Mouse (Mus musculus): ENCODE results near the gene C77080. TPM values are rescaled to one million over a fixed set of nuclear protein-coding genes. Genes with fewer than 3 reads are reported as not detected.

Gene C77080
- total RNA-seq, 2 experiments from 2014 or later = 0.20 TPM; not detected in 1

DNA sequence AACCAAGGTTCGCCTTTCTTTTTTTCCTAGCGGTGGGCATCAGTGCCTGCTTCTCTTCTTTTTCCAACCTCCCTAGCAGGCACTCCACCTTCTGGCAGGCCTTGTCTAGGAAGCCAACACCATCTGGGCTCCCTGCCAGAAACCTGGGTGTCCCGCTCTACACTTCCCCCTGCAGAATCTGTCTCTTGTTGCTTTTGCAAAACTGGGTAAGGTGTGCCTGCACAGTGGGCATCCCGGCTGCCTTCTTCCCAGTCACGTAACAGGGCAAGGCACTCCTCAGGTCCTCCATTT, 11.5 kb upstream of the C77080 start:
- 0 out of 2 replicates have a peak, but pooled peaks have one; percentile 23 for ATAC-seq (replicated peaks; ENCODE audit: low FRiP score, low TSS enrichment, poor library complexity, severe bottlenecking)

DNA sequence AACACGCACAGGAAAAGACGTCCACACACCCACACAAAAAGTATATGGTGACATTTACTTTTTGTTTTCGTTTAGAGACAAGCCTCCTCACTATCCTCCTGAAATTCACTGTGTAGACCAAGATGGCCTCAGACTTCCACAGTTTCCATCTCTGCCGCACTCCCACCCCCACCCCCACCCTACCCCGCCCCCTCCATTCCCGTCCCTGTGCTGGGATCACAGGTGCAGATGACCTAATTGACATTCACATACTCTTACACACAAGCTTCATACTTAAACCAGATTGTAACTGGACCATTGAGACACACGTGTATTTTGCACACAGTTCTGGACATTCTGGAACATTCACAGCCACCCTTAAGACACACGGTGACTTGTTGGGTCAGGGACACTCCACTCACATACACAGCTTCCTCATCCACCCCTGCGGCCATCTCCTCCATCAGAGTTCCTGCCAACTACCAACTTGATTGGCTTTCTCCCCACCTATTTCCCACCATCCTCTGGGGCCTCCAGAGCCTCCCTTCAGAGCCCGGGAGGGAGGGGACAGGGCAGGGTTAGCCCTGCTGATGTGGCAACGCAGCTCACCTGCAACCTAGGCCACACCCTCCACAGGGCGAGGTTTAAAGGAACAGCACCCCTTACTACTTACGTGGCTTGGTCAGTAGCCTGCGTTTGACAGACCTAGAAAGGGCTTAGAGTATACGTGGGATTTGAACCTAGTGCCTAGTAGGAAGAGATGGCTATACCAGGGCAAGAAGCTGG, 11.0 kb upstream of the C77080 start:
- no peak for ATAC-seq (replicated peaks; ENCODE audit: low FRiP score, low TSS enrichment, poor library complexity, severe bottlenecking)

GRCm38 (mm10) chr4:129268698-129269097, 7.5 kb upstream of the C77080 start:
- no peak for ATAC-seq (replicated peaks; ENCODE audit: low FRiP score, low TSS enrichment, poor library complexity, severe bottlenecking)

DNA sequence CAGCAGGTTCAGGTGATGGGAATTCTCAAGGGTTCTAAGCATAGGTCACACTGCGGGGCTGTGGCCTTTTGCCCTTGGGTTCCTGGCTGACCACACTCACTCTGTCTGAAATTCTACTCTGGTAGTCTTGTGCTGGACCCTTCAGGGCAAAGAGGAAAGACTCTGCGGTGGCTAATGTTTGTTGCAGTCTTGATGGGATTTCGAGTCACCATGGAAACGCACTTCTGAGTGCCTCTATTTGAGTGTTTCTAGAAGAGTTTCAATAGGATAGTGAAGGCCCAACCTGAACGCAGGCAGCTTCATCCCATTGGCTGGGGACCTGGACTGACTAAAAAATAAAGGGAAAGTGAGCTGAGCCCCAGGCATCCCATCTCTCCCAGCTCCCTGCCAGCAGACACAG, 5.6 kb upstream of the C77080 start:
- no peak for ATAC-seq (replicated peaks; ENCODE audit: low FRiP score, low TSS enrichment, poor library complexity, severe bottlenecking)

DNA sequence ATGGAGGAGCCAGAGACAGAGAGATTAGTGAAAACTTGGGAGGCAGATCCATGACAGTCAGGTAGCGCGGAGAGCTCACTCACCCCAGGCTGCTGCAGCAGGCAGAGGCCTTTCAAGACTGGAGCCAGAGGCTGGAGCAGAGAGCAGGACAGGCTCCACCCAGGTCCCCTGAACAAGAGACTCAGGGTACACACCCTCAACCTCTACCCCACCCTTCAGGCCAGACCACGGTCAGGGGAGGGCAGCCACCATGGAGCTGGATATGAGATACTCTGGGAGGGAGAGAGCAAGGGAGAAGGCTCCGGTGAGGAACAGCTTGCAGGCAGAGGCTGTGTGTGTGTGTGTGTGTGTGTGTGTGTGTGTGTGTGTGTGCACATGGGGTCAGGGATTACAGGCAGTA, 5.0 kb upstream of the C77080 start:
- ATAC-seq (replicated peaks; ENCODE audit: low FRiP score, low TSS enrichment, poor library complexity, severe bottlenecking) = no peak

DNA sequence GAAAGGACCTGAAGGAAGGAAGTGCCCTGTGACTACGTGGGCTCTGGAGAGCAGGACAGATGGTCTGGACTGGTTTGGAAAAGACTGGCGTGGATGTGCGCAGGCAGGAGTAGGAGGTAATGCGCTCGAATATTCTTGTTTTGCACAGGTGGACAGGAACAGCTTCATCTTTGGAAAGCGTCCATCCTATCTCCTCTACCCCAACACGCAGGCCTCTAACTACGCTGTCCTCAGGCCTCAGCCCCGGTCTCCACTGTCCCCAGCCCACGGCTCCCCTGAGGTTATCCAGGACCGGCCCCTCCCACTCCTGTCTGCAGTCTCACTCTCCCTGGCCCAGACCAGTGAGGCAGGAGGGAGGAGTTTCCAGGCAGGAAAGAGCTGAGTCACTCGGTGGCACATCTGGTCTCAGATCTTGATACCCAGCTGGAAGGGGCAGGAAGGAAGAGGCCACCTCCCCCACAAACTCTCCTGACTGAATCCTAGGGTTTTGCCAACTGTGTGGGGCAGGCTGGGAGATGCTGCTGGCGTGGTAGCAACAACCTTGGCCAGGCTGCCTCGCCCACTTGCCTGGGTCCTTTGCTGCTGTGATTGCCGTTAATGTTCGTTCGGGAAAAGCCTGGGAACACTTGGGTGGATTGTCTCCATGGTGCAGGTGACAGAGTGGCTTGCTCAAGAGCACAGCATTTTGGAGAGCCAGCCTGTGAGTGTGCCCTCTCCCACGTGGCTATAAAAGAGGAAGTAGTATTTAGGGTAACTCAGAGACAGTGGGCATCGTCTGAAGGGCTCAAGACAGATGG, 2.2 kb upstream of the C77080 start:
- peak; percentile 95 for ATAC-seq (replicated peaks; ENCODE audit: low FRiP score, low TSS enrichment, poor library complexity, severe bottlenecking)

DNA sequence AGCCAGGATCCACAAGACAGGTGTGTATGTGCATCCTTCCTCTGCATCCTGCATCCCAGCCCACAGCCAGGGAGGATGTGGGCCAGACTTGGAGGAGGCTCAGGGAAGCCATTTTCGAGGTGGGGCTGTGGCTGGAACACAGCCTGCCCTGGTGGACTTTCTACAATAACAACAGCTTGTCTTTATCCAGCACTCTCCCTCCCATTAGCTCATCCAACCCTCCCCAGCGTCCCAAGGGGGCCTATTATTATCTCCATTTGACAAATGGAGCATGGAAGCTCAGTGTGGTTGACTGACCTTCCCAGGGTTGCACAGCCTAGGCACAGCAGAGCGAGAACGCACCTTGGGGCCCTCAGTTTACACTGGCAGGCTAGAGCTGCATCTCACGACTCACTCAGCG, 526 bp downstream of the C77080 start:
- ATAC-seq (replicated peaks; ENCODE audit: low FRiP score, low TSS enrichment, poor library complexity, severe bottlenecking) = no peak

GRCm38 (mm10) chr4:129259101-129259500, 2.1 kb downstream of the C77080 start:
- no peak for ATAC-seq (replicated peaks; ENCODE audit: low FRiP score, low TSS enrichment, poor library complexity, severe bottlenecking)

- ATAC-seq (replicated peaks; ENCODE audit: low FRiP score, low TSS enrichment, poor library complexity, severe bottlenecking) = peak; percentile 93
These were observed 4.5 kb downstream of the C77080 start for GRCm38 (mm10) chr4:129256450-129257380.

DNA sequence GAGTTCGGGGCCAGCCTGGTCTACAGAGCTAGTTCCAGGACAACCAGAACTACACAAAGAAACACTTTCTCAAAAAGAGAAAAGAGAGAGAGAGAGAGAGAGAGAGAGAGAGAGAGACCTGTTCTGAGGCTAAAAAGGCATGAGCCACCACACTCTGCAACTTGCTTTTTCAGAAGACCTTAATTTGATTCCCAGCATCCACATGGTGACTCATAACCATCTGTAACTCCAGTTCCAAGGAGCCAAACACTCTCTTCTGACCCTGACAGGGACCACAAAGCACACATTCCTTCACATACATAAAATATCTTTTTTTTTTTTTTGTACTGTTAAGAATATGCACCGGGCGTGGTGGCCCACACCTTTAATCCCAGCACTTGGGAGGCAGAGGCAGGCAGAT, 6.6 kb downstream of the C77080 start:
- no peak for ATAC-seq (replicated peaks; ENCODE audit: low FRiP score, low TSS enrichment, poor library complexity, severe bottlenecking)

DNA sequence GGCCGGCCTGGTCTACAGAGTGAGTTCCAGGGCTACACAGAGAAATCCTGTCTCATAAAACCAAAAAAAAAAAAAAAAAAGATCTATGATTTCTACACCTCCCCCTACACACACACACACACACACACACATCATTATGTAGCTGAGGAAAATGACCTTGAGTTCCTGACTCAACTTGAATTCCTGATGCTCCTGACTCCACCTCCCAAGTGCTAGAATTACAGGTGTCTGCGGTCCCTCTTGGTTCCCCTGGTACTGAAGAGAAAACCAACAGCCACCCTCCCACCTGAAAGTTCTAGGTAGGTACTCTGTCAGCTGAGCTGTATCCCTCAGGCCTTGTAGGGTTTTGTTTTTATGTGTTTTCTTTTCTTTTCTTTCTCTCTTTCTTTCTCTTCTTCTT, 8.7 kb downstream of the C77080 start:
- ATAC-seq (replicated peaks; ENCODE audit: low FRiP score, low TSS enrichment, poor library complexity, severe bottlenecking) = no peak

- ATAC-seq (replicated peaks; ENCODE audit: low FRiP score, low TSS enrichment, poor library complexity, severe bottlenecking) = peak; percentile 24; the same call in 1 of the 2 replicates
These were observed 9.6 kb downstream of the C77080 start for GRCm38 (mm10) chr4:129251482-129252125.

GRCm38 (mm10) chr4:129250759-129251481, 10.3 kb downstream of the C77080 start:
- peak; percentile 10; the same call in 1 of the 2 replicates for ATAC-seq (replicated peaks; ENCODE audit: low FRiP score, low TSS enrichment, poor library complexity, severe bottlenecking)

DNA sequence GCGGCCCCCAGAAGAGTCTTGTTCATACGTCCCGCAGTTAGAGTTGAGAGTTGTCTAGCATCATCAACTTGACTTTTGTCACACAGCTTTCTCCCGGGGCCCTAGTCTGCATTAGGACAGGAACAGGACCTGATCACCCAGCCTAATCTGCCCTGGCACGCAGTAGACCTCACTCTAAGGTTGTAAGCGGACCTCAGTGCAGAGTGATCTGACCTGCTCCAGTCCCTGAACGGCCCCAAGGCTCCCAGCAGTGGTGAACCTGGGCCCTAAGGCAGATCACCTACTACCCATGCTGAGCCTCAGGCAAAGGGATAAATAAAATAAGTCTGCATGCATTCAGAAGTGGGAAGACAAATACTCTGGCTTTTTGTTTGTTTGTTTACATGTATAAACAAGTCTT, 11.9 kb downstream of the C77080 start:
- ATAC-seq (replicated peaks; ENCODE audit: low FRiP score, low TSS enrichment, poor library complexity, severe bottlenecking) = no peak

- no peak for ATAC-seq (replicated peaks; ENCODE audit: low FRiP score, low TSS enrichment, poor library complexity, severe bottlenecking)
These were observed 12.9 kb downstream of the C77080 start for GRCm38 (mm10) chr4:129248243-129248767.

DNA sequence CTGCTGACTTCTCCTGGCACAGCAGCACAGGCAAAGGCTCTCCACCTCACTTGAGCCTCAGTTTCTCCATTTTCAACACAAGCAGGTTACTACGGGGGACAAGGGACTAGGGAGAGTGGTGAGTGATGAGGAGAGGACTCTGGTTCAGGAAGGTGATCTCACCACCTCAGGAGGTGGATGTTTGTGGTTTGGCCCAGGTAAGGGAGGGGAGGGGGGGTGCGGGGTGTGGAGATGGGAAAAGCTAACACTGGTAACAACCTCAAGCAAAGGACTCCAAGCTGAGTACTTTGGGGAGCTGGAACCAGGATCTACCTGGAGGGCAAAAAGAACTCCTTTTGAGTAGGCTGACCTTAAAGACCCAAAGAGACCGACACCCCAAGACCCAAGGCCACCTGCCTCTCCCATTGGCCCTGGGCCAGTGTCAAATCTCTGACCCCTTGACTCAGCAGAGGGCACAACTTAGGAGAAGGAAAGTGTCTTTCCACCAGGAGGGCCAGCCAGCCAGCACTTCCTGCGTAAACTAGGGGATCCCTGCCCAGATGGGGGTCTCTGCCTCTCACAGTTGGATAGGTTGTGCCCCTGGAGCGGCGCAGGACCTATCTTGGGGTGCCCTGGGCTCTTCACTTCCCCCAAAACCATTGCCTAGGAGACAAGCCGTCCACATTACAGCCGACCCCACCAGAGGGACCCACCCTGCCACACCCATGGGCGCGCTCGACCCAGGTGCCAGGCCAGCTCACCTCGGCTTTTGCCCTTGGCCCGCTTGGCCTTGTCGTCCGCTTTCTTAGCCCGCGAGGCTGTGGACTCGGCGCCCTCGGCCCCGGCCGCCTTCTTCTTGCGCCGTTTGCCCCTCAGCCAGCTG, 13.6 kb downstream of the C77080 start:
- no peak for ATAC-seq (replicated peaks; ENCODE audit: low FRiP score, low TSS enrichment, poor library complexity, severe bottlenecking)

DNA sequence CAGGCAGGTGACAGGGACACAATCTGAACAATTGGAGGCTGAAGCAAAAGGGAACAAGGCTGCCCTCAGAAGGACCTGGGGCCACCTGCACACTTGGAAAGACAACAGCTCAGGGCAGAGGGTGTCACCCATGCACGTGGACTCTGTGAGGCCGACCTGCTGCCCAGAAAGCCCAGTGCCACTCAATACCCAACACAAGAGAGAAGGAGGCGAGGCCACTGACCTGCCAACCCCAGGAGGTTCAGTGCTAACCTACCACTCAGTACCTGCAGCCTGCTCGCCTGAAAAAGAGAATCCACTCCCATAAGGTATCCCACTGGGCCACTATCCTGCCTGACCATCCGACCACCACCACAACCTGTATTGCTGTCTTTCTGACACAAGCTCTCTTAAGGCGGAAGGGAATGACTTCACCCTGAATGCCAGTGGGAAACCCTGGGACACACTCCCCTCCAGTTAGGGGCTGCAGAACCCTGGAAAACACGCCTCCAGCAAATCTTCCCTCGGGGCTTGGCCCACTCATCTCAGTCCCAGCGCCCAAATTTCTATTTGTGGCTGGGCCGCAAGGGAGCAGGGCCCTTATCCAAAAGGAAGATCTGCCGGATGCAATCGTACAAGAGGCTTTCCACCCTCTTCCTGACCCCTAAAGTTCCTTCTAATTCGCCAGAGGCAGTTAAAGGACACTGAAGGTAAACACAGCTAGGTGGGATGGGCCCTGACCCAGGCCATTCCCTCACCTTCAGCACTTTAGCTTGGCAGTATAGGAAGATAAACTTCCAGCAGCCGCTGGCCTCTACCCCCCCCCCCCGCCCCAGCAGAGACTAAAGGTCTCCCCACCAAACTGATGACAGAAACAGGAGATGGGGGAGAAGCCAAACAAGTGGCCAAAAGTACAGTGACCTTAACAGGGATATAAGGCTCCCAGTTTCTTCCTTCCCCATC, 14.6 kb downstream of the C77080 start:
- no peak for ATAC-seq (replicated peaks; ENCODE audit: low FRiP score, low TSS enrichment, poor library complexity, severe bottlenecking)

Data from megakaryocyte-erythroid progenitor cell, adult 5-6 weeks (primary cell).